Mouse (Mus musculus): ENCODE measurements at regions not wholly inside any gene's neighbourhood (a gene's known extent, or its start where the extent isn't known, plus 50 kb on each side); places are given as distances from the start of the nearest gene placed in this dataset.
"Not testable (repeated sequence)": the region's sequence is repeated elsewhere in the genome, so short reads cannot be mapped to it uniquely, and the experiment has no call there.

GRCm38 (mm10) chr10:99320797-99321196 is 57.8 kb downstream of the Dusp6 start:
- POLR2A ChIA-PET: no interaction called here
- CTCF ChIA-PET: interaction anchor here in 1 of 4 experiments (1.1 kb wide), 1 partner anchor 295 kb away, joined by 4 read pairs; no protein-coding TSS in a partner anchor

GRCm38 (mm10) chr10:99323358-99323757 is 60.3 kb downstream of the Dusp6 start:
- CTCF ChIA-PET: no interaction called here
- POLR2A ChIA-PET: no interaction called here

- ChIA-PET CTCF (no interaction called here), POLR2A (no interaction called here)
Measured at GRCm38 (mm10) chr10:99327501-99327900, 64.5 kb downstream of the Dusp6 start.

- POLR2A ChIA-PET: no interaction called here
- CTCF ChIA-PET: no interaction called here
Measured at GRCm38 (mm10) chr10:99328568-99328967, 65.5 kb downstream of the Dusp6 start.

- ChIA-PET POLR2A (no interaction called here), CTCF (no interaction called here)
Measured at GRCm38 (mm10) chr10:99329469-99329868, 66.4 kb downstream of the Dusp6 start.

GRCm38 (mm10) chr10:99330519-99330918 is 67.5 kb downstream of the Dusp6 start:
- POLR2A ChIA-PET: no interaction called here
- CTCF ChIA-PET: interaction anchor here in 1 of 4 experiments (1.3 kb wide), 1 partner anchor 168 kb away, joined by 3 read pairs; no protein-coding TSS in a partner anchor

- POLR2A ChIA-PET: no interaction called here
- CTCF ChIA-PET: no interaction called here
Measured at GRCm38 (mm10) chr10:99331876-99332275, 68.8 kb downstream of the Dusp6 start.

GRCm38 (mm10) chr10:99333831-99334230 is 70.8 kb downstream of the Dusp6 start:
- POLR2A ChIA-PET: interaction anchor here in 1 of 4 experiments (0.7 kb wide), 1 partner anchor 267 kb away, joined by 3 read pairs; no protein-coding TSS in a partner anchor
- CTCF ChIA-PET: no interaction called here

GRCm38 (mm10) chr10:99336091-99336490 is 73.1 kb downstream of the Dusp6 start:
- CTCF ChIA-PET: interaction anchor here in 1 of 4 experiments (0.5 kb wide), 1 partner anchor 48 kb away, joined by 3 read pairs; no protein-coding TSS in a partner anchor
- POLR2A ChIA-PET: interaction anchor here in 1 of 4 experiments (0.7 kb wide), 1 partner anchor 97 kb away, joined by 3 read pairs; no protein-coding TSS in a partner anchor

- CTCF ChIA-PET, POLR2A ChIA-PET: not testable (repeated sequence)
Measured at GRCm38 (mm10) chr10:99338790-99339189, 75.8 kb downstream of the Dusp6 start.

- CTCF ChIA-PET, POLR2A ChIA-PET: not testable (repeated sequence)
Measured at GRCm38 (mm10) chr10:99339291-99339912, 76.4 kb downstream of the Dusp6 start.

- POLR2A ChIA-PET: not testable (repeated sequence)
Measured at GRCm38 (mm10) chr10:99340057-99340456, 77.0 kb downstream of the Dusp6 start.

GRCm38 (mm10) chr10:99349125-99349716 is 86.2 kb downstream of the Dusp6 start:
- POLR2A ChIA-PET: no interaction called here
- CTCF ChIA-PET: interaction anchor here in 1 of 4 experiments (1.2 kb wide), 1 partner anchor 188 kb away, joined by 3 read pairs; no protein-coding TSS in a partner anchor

More at GRCm38 (mm10) chr10:99340057-99340456, 77.0 kb downstream of the Dusp6 start:
- CTCF ChIA-PET: not testable (repeated sequence)

- POLR2A ChIA-PET: interaction anchor here in 2 of 4 experiments (0.6 to 1.0 kb wide), 4 partner anchors 42 to 115 kb away, joined by 3 to 6 read pairs (median 3); partner anchors contain the start of gene Dusp6 (in 1 of the 2)
- CTCF ChIA-PET: no interaction called here
Measured at GRCm38 (mm10) chr10:99353541-99354292, 90.7 kb downstream of the Dusp6 start.

- CTCF ChIA-PET: no interaction called here
- POLR2A ChIA-PET: interaction anchor here in 2 of 4 experiments (0.6 to 1.0 kb wide), 2 partner anchors 42 to 115 kb away, joined by 3 read pairs; no protein-coding TSS in a partner anchor
Measured at GRCm38 (mm10) chr10:99354352-99354751, 91.3 kb downstream of the Dusp6 start.

- POLR2A ChIA-PET: no interaction called here
- CTCF ChIA-PET: no interaction called here
Measured at GRCm38 (mm10) chr10:99355303-99355702, 92.3 kb downstream of the Dusp6 start.

GRCm38 (mm10) chr10:99356221-99356620 is 93.2 kb downstream of the Dusp6 start:
- ChIA-PET POLR2A (interaction anchor here in 1 of 4 experiments (0.8 kb wide), 1 partner anchor 31 kb away, joined by 4 read pairs; no protein-coding TSS in a partner anchor), CTCF (no interaction called here)

- ChIA-PET CTCF (no interaction called here), POLR2A (interaction anchor here in 1 of 4 experiments (0.8 kb wide), 1 partner anchor 30 kb away, joined by 4 read pairs; no protein-coding TSS in a partner anchor)
Measured at GRCm38 (mm10) chr10:99356883-99357282, 93.9 kb downstream of the Dusp6 start.

- POLR2A ChIA-PET: no interaction called here
- CTCF ChIA-PET: no interaction called here
Measured at GRCm38 (mm10) chr10:99357347-99357746, 94.3 kb downstream of the Dusp6 start.

- CTCF ChIA-PET: no interaction called here
- POLR2A ChIA-PET: no interaction called here
Measured at GRCm38 (mm10) chr10:99358256-99358655, 95.2 kb downstream of the Dusp6 start.
